Comparison of ENCODE assay signal across 8 mouse cellular contexts in genomic region chr19:44292483-44292882, GRCm38 (mm10). TPM values are rescaled to one million over a fixed set of nuclear protein-coding genes. Genes with fewer than 3 reads are reported as not detected.
A peak's percentile ranks its signal among the peaks of the same experiment; 100 is the strongest.
DNase-seq lines count a peak whose midpoint lies in the region; ATAC-seq and TF ChIP-seq lines count a peak whose summit lies in the region.

No protein-coding gene starts in this region.

- peak overlapping the region; percentile 96; the same call in 1 of the 2 replicates for H3K4me3 ChIP-seq in stomach, embryonic 14.5 days (ENCODE audit: low read depth, low read length)
- no peak overlapping the region for H3K4me3 ChIP-seq in stomach, postnatal 0 days (ENCODE audit: low read depth, low read length)
- H3K4me3 ChIP-seq in embryonic facial prominence, embryonic 11.5 days (ENCODE audit: low read depth, low read length), result no peak overlapping the region
- peak overlapping the region; percentile 83 for H3K4me3 ChIP-seq in limb, embryonic 12.5 days (replicated peaks)
- H3K4me3 ChIP-seq in stomach, embryonic 15.5 days (replicated peaks), result no peak overlapping the region

- peak overlapping the region; percentile 88 for H3K4me2 ChIP-seq in stomach, embryonic 14.5 days (replicated peaks; ENCODE audit: low read depth, low read length)
- no peak overlapping the region for H3K4me2 ChIP-seq in stomach, postnatal 0 days (replicated peaks; ENCODE audit: low read depth)
- H3K4me2 ChIP-seq in embryonic facial prominence, embryonic 11.5 days (ENCODE audit: low read depth, low read length), result peak overlapping the region; percentile 69; the same call in 1 of the 2 replicates
- H3K4me2 ChIP-seq in limb, embryonic 12.5 days, result peak overlapping the region; percentile 99
- peak overlapping the region; percentile 93 for H3K4me2 ChIP-seq in stomach, embryonic 15.5 days

- no peak overlapping the region for H3K9ac ChIP-seq in stomach, embryonic 14.5 days (replicated peaks; ENCODE audit: low read depth, low read length)
- no peak overlapping the region for H3K9ac ChIP-seq in stomach, postnatal 0 days (ENCODE audit: low read length)
- H3K9ac ChIP-seq in embryonic facial prominence, embryonic 11.5 days (replicated peaks; ENCODE audit: low read length), result no peak overlapping the region
- H3K9ac ChIP-seq in limb, embryonic 12.5 days (replicated peaks), result peak overlapping the region; percentile 52; the same call in 1 of the 2 replicates
- H3K9ac ChIP-seq in stomach, embryonic 15.5 days, result no peak overlapping the region

- TF ChIP-seq CTCF in stomach, postnatal 0 days (IDR thresholded peaks at IDR 0.05; ENCODE audit: low read depth), result no peak

- no peak for TF ChIP-seq EP300 in stomach, postnatal 0 days (optimal IDR thresholded peaks at IDR 0.05)

- H3K27ac ChIP-seq in stomach, embryonic 14.5 days (ENCODE audit: low read length), result peak overlapping the region; percentile 98; the same call in 1 of the 2 replicates
- no peak overlapping the region; the same call in 1 of the 2 replicates for H3K27ac ChIP-seq in stomach, postnatal 0 days (replicated peaks)
- H3K27ac ChIP-seq in embryonic facial prominence, embryonic 11.5 days (replicated peaks; ENCODE audit: low read depth, low read length), result peak overlapping the region; percentile 98; the same call in 1 of the 2 replicates
- H3K27ac ChIP-seq in limb, embryonic 12.5 days, result peak overlapping the region; percentile 98
- H3K27ac ChIP-seq in stomach, embryonic 15.5 days, result peak overlapping the region; percentile 97

- peaks cover 14% of the 10 kb centered on the region for H3K36me3 ChIP-seq in stomach, embryonic 14.5 days (ENCODE audit: control insufficient read depth, insufficient read depth, low read length)
- peaks cover 4% of the 10 kb centered on the region; the same call in 1 of the 2 replicates for H3K36me3 ChIP-seq in stomach, postnatal 0 days (ENCODE audit: control insufficient read depth, insufficient read depth, low read length)
- H3K36me3 ChIP-seq in embryonic facial prominence, embryonic 11.5 days (replicated peaks; ENCODE audit: control insufficient read depth, insufficient read depth, low read depth, low read length), result peaks cover 3% of the 10 kb centered on the region
- H3K36me3 ChIP-seq in limb, embryonic 12.5 days, result peaks cover 27% of the 10 kb centered on the region
- peaks cover 13% of the 10 kb centered on the region for H3K36me3 ChIP-seq in stomach, embryonic 15.5 days

- no peak for DNase-seq in stomach, postnatal 0 days (ENCODE audit: low spot score)
- DNase-seq in embryonic facial prominence, embryonic 11.5 days (ENCODE audit: low spot score), result no peak
- DNase-seq in urinary bladder, adult 18-20 months (ENCODE audit: low spot score in 2 of 2), result no peak
- no peak for DNase-seq in kidney, postnatal 25 days
- DNase-seq in embryo, embryonic 10 days (ENCODE audit: low spot score), result no peak

- peaks cover 30% of the 10 kb centered on the region for H3K4me1 ChIP-seq in stomach, embryonic 14.5 days (ENCODE audit: control insufficient read depth, insufficient read depth, low read length)
- H3K4me1 ChIP-seq in stomach, postnatal 0 days (replicated peaks; ENCODE audit: control insufficient read depth, insufficient read depth), result peaks cover 2% of the 10 kb centered on the region; the same call in 1 of the 2 replicates
- H3K4me1 ChIP-seq in embryonic facial prominence, embryonic 11.5 days (ENCODE audit: control insufficient read depth, insufficient read depth, low read length), result peaks cover 4% of the 10 kb centered on the region
- H3K4me1 ChIP-seq in limb, embryonic 12.5 days (replicated peaks), result peaks cover 56% of the 10 kb centered on the region
- H3K4me1 ChIP-seq in stomach, embryonic 15.5 days, result peaks cover 31% of the 10 kb centered on the region

- ATAC-seq in stomach, embryonic 14.5 days (ENCODE audit: insufficient number of reproducible peaks, insufficient read depth, low FRiP score, low read depth), result no peak
- no peak for ATAC-seq in stomach, postnatal 0 days (ENCODE audit: low FRiP score, low TSS enrichment)
- ATAC-seq in embryonic facial prominence, embryonic 11.5 days (replicated peaks; ENCODE audit: insufficient number of reproducible peaks, low FRiP score, low TSS enrichment, low read depth), result no peak
- ATAC-seq in limb, embryonic 12.5 days (ENCODE audit: insufficient number of reproducible peaks, insufficient read depth, low FRiP score, low TSS enrichment, low read depth), result no peak
- ATAC-seq in stomach, embryonic 15.5 days (ENCODE audit: insufficient read depth, low FRiP score, low read depth), result no peak

- no peaks in the 10 kb centered on the region for H3K27me3 ChIP-seq in stomach, embryonic 14.5 days (ENCODE audit: control insufficient read depth, insufficient read depth, low read length)
- no peaks in the 10 kb centered on the region for H3K27me3 ChIP-seq in stomach, postnatal 0 days (ENCODE audit: control insufficient read depth, insufficient read depth, low read length)
- no peaks in the 10 kb centered on the region for H3K27me3 ChIP-seq in embryonic facial prominence, embryonic 11.5 days (ENCODE audit: control insufficient read depth, insufficient read depth, low read length)
- H3K27me3 ChIP-seq in limb, embryonic 12.5 days, result no peaks in the 10 kb centered on the region
- no peaks in the 10 kb centered on the region for H3K27me3 ChIP-seq in stomach, embryonic 15.5 days (replicated peaks)

- 62% methylated on average over 3 of the region's 3 CpGs for WGBS in stomach, embryonic 14.5 days
- WGBS in stomach, postnatal 0 days, result 73% methylated on average over 3 of the region's 3 CpGs
- WGBS in embryonic facial prominence, embryonic 11.5 days, result 62% methylated on average over 3 of the region's 3 CpGs
- WGBS in limb, embryonic 12.5 days, result 53% methylated on average over 3 of the region's 3 CpGs
- WGBS in stomach, embryonic 15.5 days, result 56% methylated on average over 3 of the region's 3 CpGs

- H3K9me3 ChIP-seq in stomach, embryonic 14.5 days (ENCODE audit: control insufficient read depth, low read depth, low read length), result no peaks in the 10 kb centered on the region
- H3K9me3 ChIP-seq in stomach, postnatal 0 days (ENCODE audit: control insufficient read depth, low read length), result no peaks in the 10 kb centered on the region
- no peaks in the 10 kb centered on the region for H3K9me3 ChIP-seq in embryonic facial prominence, embryonic 11.5 days (replicated peaks; ENCODE audit: control insufficient read depth, low read length)
- H3K9me3 ChIP-seq in limb, embryonic 12.5 days, result no peaks in the 10 kb centered on the region
- H3K9me3 ChIP-seq in stomach, embryonic 15.5 days, result no peaks in the 10 kb centered on the region

RNA-seq across cellular contexts. Expression of gene Scd2, which starts 1.0 kb away (rescaled TPM):
- polyA plus RNA-seq in stomach, embryonic 14.5 days (2014; fragmentation: Nextera tagmentation; extraction: Ambion mirVana), result 237 and 282 TPM in 2 replicates
- polyA plus RNA-seq in stomach, postnatal 0 days (2015; fragmentation: Nextera tagmentation; extraction: Ambion mirVana), result 29.5 and 34.0 TPM in 2 replicates
- 298 and 305 TPM in 2 replicates for polyA plus RNA-seq in embryonic facial prominence, embryonic 11.5 days (2014; fragmentation: Nextera tagmentation; extraction: Ambion mirVana)
- polyA plus RNA-seq in limb, embryonic 12.5 days (2016; fragmentation: Nextera tagmentation; extraction: Ambion mirVana), result 304 and 317 TPM in 2 replicates
- 266 and 297 TPM in 2 replicates for polyA plus RNA-seq in stomach, embryonic 15.5 days (2015; fragmentation: Nextera tagmentation; extraction: Ambion mirVana)

RNA-seq across cellular contexts. Expression of gene Scd4, which starts 40.4 kb away (rescaled TPM):
- 0.10 and 0.25 TPM in 2 replicates for polyA plus RNA-seq in stomach, embryonic 14.5 days (2014; fragmentation: Nextera tagmentation; extraction: Ambion mirVana)
- 0.08 TPM in 1 of 2 replicates, not detected in the other for polyA plus RNA-seq in stomach, postnatal 0 days (2015; fragmentation: Nextera tagmentation; extraction: Ambion mirVana)
- not detected in 2 replicates for polyA plus RNA-seq in embryonic facial prominence, embryonic 11.5 days (2014; fragmentation: Nextera tagmentation; extraction: Ambion mirVana)
- polyA plus RNA-seq in limb, embryonic 12.5 days (2016; fragmentation: Nextera tagmentation; extraction: Ambion mirVana), result 0.06 TPM in 1 of 2 replicates, not detected in the other
- 0.12 and 0.15 TPM in 2 replicates for polyA plus RNA-seq in stomach, embryonic 15.5 days (2015; fragmentation: Nextera tagmentation; extraction: Ambion mirVana)

Comparison
In these comparisons a context has a peak if more than half of its experiments do, and no peak if none do; other contexts are left out.
1. H3K4me3 ChIP-seq: peak in stomach, embryonic 14.5 days (single experiment) and limb, embryonic 12.5 days (single experiment); none in stomach, postnatal 0 days (single experiment), embryonic facial prominence, embryonic 11.5 days (single experiment) and stomach, embryonic 15.5 days (single experiment).